37 mouse cellular contexts compared by ENCODE assay signal in the genomic region with DNA sequence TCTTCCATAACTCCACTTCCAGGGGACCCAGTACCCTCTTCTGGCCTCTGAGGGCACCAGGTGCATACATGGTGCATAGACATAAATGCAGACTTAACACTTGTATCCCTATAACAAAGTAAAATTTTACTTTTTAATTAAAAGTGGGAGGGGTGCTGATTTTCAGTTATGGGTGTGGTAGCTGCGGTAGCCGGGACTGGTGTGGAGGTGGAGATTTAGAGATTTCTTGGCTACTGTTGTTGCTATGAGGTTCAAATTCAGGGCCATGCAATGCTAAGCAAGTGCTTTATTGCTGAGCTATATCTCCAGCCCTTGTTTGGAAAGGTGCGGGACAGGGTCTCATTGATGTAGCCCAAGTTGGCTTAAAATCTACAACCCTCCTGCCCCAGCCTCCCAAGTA. TPM values are rescaled to one million over a fixed set of nuclear protein-coding genes. Genes with fewer than 3 reads are reported as not detected.
"Had no signal": no experiment of that assay in that cellular context is flagged by ENCODE, and none has a peak within 500 bp of the region (broad histone marks: within the 10 kb centered on the region; RNA-seq: fewer than 3 reads in every experiment).

No protein-coding gene starts in this region.

- DNase-seq: left cerebral cortex, postnatal 4 days; liver; liver, embryonic 13.5 days; liver, postnatal 0 days; lung, adult 18-20 months; lung, adult 2 months; lung, embryonic 14.5 days; lung, postnatal 10 days; lung, postnatal 14 days; lung, postnatal 36 days; lung, postnatal 4 days; midbrain, embryonic 14.5 days had no signal

- H3K4me2 ChIP-seq: limb, embryonic 12.5 days; limb, embryonic 13.5 days; limb, embryonic 15.5 days; liver, embryonic 11.5 days; liver, embryonic 12.5 days; liver, embryonic 13.5 days; liver, embryonic 15.5 days; lung, embryonic 14.5 days; lung, embryonic 15.5 days; midbrain, embryonic 11.5 days; midbrain, embryonic 12.5 days; midbrain, embryonic 13.5 days; midbrain, embryonic 15.5 days; neural tube, embryonic 12.5 days had no signal

- H3K36me3 ChIP-seq: limb, embryonic 10.5 days; limb, embryonic 12.5 days; limb, embryonic 13.5 days; limb, embryonic 15.5 days; liver, embryonic 12.5 days; liver, embryonic 13.5 days; liver, embryonic 15.5 days; lung, embryonic 15.5 days; midbrain, embryonic 10.5 days; midbrain, embryonic 12.5 days; midbrain, embryonic 13.5 days; midbrain, embryonic 15.5 days; neural tube, embryonic 12.5 days had no signal

- H3K9ac ChIP-seq: limb, embryonic 12.5 days; limb, embryonic 13.5 days; limb, embryonic 15.5 days; liver, embryonic 12.5 days; liver, embryonic 13.5 days; liver, embryonic 14.5 days; liver, embryonic 15.5 days; liver, postnatal 0 days; lung, embryonic 14.5 days; lung, embryonic 15.5 days; midbrain, embryonic 12.5 days; midbrain, embryonic 13.5 days; midbrain, embryonic 15.5 days; neural tube, embryonic 12.5 days had no signal

- H3K27ac ChIP-seq: limb, embryonic 10.5 days; limb, embryonic 12.5 days; limb, embryonic 13.5 days; limb, embryonic 15.5 days; liver, embryonic 12.5 days; liver, embryonic 13.5 days; liver, embryonic 14.5 days; liver, embryonic 15.5 days; lung, embryonic 15.5 days; macrophage; midbrain, embryonic 10.5 days; midbrain, embryonic 12.5 days; midbrain, embryonic 13.5 days; midbrain, embryonic 15.5 days; neural tube, embryonic 12.5 days had no signal

- H3K4me3 ChIP-seq: limb, embryonic 10.5 days; limb, embryonic 12.5 days; limb, embryonic 13.5 days; limb, embryonic 15.5 days; liver, embryonic 12.5 days; liver, embryonic 13.5 days; liver, embryonic 15.5 days; lung, embryonic 15.5 days; megakaryocyte, embryonic 14.5 days; midbrain, embryonic 10.5 days; midbrain, embryonic 12.5 days; midbrain, embryonic 13.5 days; midbrain, embryonic 15.5 days; myocyte; neural tube, embryonic 12.5 days had no signal

- ATAC-seq: liver, embryonic 12.5 days; liver, postnatal 0 days; lung, postnatal 0 days; midbrain, embryonic 13.5 days; midbrain, embryonic 15.5 days; midbrain, embryonic 16.5 days had no signal

- H3K9me3 ChIP-seq: limb, embryonic 10.5 days; limb, embryonic 12.5 days; limb, embryonic 13.5 days; limb, embryonic 15.5 days; liver, embryonic 12.5 days; liver, embryonic 13.5 days; liver, embryonic 15.5 days; lung, embryonic 15.5 days; megakaryocyte, embryonic 14.5 days; midbrain, embryonic 10.5 days; midbrain, embryonic 12.5 days; midbrain, embryonic 13.5 days; midbrain, embryonic 15.5 days; neural tube, embryonic 12.5 days had no signal

RNA-seq across cellular contexts. Expression of a gene that starts 6.4 kb away (rescaled TPM):
- total RNA-seq: liver, adult 2 months; megakaryocyte, adult 5-6 weeks; megakaryocyte-erythroid progenitor cell, adult 5-6 weeks; monocyte, adult 5-6 weeks had no signal
- polyA plus RNA-seq: limb, embryonic 15.5 days; liver, adult 2 months; liver, embryonic 11.5 days; liver, embryonic 12.5 days; liver, embryonic 13.5 days; liver, embryonic 14.5 days; liver, embryonic 15.5 days; liver, embryonic 16.5 days; liver, postnatal 0 days; lung, embryonic 14.5 days; lung, postnatal 0 days; macrophage had no signal

RNA-seq across cellular contexts. Expression of a gene that starts 6.8 kb away (rescaled TPM):
- total RNA-seq: liver, adult 2 months; megakaryocyte, adult 5-6 weeks; megakaryocyte-erythroid progenitor cell, adult 5-6 weeks; monocyte, adult 5-6 weeks had no signal
- polyA plus RNA-seq: liver, adult 2 months; liver, embryonic 15.5 days; macrophage had no signal

RNA-seq across cellular contexts. Expression of a gene that starts 44.2 kb away (rescaled TPM):
- polyA plus RNA-seq: macrophage had no signal
